Mouse (Mus musculus) midbrain, embryonic 12.5 days (tissue): ENCODE data around the gene Abhd14a. TPM values are rescaled to one million over a fixed set of nuclear protein-coding genes. Genes with fewer than 3 reads are reported as not detected.

ENCODE experiments used
- ATAC-seq: fragments of 200-750 bp; cut with Nextera tagmentation; 2 replicates; pipeline ENCODE4 v1.8.0; 2017; ENCODE audit warnings: low read depth, moderate TSS enrichment, moderate library complexity; ENCODE audit not compliant: low FRiP score
- H3K27ac ChIP-seq: fragments of 300-500 bp; sonication (generic); replicated peaks from 2 replicates; pipeline ENCODE4 v1.5.1; 2016; ENCODE audit warnings: mild to moderate bottlenecking
- H3K27me3 ChIP-seq: fragments of 300-500 bp; sonication (generic); 2 replicates; pipeline ENCODE4 v1.6.1; 2016; ENCODE audit warnings: mild to moderate bottlenecking
- H3K36me3 ChIP-seq: fragments of 300-500 bp; sonication (generic); 2 replicates; pipeline ENCODE4 v1.6.1; 2016
- H3K4me1 ChIP-seq: fragments of 300-500 bp; sonication (generic); 2 replicates; pipeline ENCODE4 v1.6.1; 2016
- H3K4me2 ChIP-seq: fragments of 300-500 bp; sonication (generic); replicated peaks from 2 replicates; pipeline ENCODE4 v1.6.1; 2016; ENCODE audit warnings: mild to moderate bottlenecking, moderate library complexity
- H3K4me3 ChIP-seq: fragments of 300-500 bp; sonication (generic); 2 replicates; pipeline ENCODE4 v1.5.1; 2016; ENCODE audit warnings: mild to moderate bottlenecking
- H3K9ac ChIP-seq: fragments of 300-500 bp; sonication (generic); replicated peaks from 2 replicates; pipeline ENCODE4 v1.6.1; 2016; ENCODE audit warnings: mild to moderate bottlenecking, moderate library complexity
- H3K9me3 ChIP-seq: fragments of 300-500 bp; sonication (generic); 2 replicates; pipeline ENCODE4 v1.6.1; 2016; ENCODE audit warnings: mild to moderate bottlenecking
- whole genome bisulfite sequencing: fragments of 180-500 bp; shearing (Covaris S2); methylation state at CpG from one replicate; pipeline ENCODE4 v1.1.7; 2016; 5-methylcytosine and 5-hydroxymethylcytosine counted together
- polyA plus RNA-seq: library from polyadenylated mRNA; unstranded; fragments of >200 nt; fragmentation: Nextera tagmentation; extraction: Ambion mirVana; gene quantifications from 2 replicates; pipeline ENCODE4 v1.2.1, GENCODE M21; 2016

The Abhd14a gene
- polyA plus RNA-seq, 1 experiment from 2014 or later, result 36.5 TPM

- H3K4me2 ChIP-seq, result peak overlapping the region; percentile 27
- WGBS, result 38% methylated on average over 16 of the region's 16 CpGs
Observed at GRCm38 (mm10) chr9:106476002-106476923, 28.8 kb upstream of the Abhd14a start.

DNA sequence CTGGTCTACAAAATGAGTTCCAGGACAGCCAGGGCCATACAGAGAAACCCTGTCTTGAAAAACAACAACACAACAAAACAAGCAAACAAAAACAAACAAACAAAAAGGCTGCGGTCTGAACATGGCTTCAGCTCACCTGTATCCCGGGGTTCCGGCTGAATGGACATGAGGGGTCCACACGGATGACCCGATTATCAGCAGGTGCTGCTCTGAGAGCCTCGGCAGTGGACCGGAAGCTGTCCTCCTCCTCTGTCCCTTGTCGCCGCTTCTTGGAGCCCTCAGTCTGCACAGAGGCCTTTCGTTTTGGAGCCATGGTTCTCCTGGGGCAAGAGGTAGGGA is 28.2 kb upstream of the Abhd14a start, which contains the start of gene Rrp9:
Gene Rrp9, plus strand, starts transcription at position 301 of the 339 bp plus-strand sequence.
- Histone ChIP-seq H3K4me2 (peak within 1 kb of the TSS; percentile 27), H3K27me3 (peaks cover 14% of the 10 kb centered on the region; the same call in 1 of the 2 replicates), H3K4me1 (peaks cover 38% of the 10 kb centered on the region), H3K9ac (peak within 1 kb of the TSS; percentile 11), H3K4me3 (peak within 1 kb of the TSS; percentile 78; the same call in 1 of the 2 replicates), H3K27ac (0 out of 2 replicates have a peak within 1 kb of the TSS, but pooled peaks have one; percentile 15), H3K9me3 (no peaks in the 10 kb centered on the region), H3K36me3 (0 out of 2 replicates have a peak, but pooled peaks cover 1% of the 10 kb centered on the region)
- 84% methylated on average over 10 of the region's 10 CpGs for WGBS
- no peak for ATAC-seq

More at GRCm38 (mm10) chr9:106476002-106476923, 28.8 kb upstream of the Abhd14a start:
- H3K4me3 ChIP-seq, result peak overlapping the region; percentile 78; the same call in 1 of the 2 replicates
- H3K27ac ChIP-seq, result 0 out of 2 replicates have a peak overlapping the region, but pooled peaks have one; percentile 15
- no peak for ATAC-seq
- H3K36me3 ChIP-seq, result peaks cover 7% of the 10 kb centered on the region
- peak overlapping the region; percentile 11; the same call in 1 of the 2 replicates for H3K9ac ChIP-seq
- H3K4me1 ChIP-seq, result peaks cover 38% of the 10 kb centered on the region
- peaks cover 14% of the 10 kb centered on the region; the same call in 1 of the 2 replicates for H3K27me3 ChIP-seq
- no peaks in the 10 kb centered on the region for H3K9me3 ChIP-seq

DNA sequence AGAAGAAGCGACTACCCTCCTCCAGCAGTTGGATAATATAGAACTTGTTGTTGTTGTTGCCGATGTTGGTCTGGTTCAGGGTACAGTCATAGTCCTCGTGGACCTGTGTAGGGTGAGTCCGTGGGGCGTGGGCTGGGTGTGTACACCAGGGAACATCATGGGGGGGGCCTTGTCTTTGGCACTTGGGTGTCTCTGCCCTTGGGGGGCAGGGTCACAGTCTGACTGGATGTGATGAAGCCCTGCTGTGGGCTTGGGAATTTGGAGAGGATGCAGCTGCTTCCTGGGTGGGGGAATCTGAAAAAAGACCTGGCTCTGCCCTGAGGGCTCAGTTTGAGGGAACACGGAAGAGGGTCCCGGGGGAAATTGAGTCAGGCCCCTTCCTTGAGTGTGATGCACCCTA is 27.6 kb upstream of the Abhd14a start:
- ATAC-seq, result no peak
- H3K9ac ChIP-seq, result no peak overlapping the region; the same call in 1 of the 2 replicates
- no peak overlapping the region for H3K4me2 ChIP-seq
- H3K4me1 ChIP-seq, result peaks cover 38% of the 10 kb centered on the region
- no peaks in the 10 kb centered on the region for H3K36me3 ChIP-seq
- no peak overlapping the region for H3K27ac ChIP-seq
- H3K9me3 ChIP-seq, result no peaks in the 10 kb centered on the region
- H3K4me3 ChIP-seq, result no peak overlapping the region
- peaks cover 14% of the 10 kb centered on the region; the same call in 1 of the 2 replicates for H3K27me3 ChIP-seq
- 56% methylated on average over 7 of the region's 7 CpGs for WGBS

DNA sequence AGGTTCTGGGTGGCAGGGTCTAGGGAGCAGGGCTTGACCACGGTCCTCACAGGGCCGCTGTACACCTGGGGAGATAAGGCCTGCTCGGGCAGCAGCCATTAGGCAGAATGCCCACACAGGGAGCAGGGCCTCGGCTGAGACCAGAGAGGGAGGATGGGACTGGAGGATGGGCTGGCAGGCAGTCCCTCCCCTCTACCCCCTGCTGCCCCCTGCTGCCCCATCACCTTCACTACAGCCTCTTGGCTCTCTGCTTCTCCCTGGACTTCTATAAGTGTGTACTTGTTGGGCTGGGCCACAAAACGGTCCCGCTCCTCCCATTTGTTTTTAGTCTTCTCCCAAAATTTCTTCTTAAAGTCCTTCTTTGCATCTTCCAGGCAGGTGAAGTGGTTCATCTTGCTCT is 27.0 kb upstream of the Abhd14a start:
- H3K27ac ChIP-seq, result no peak overlapping the region
- H3K36me3 ChIP-seq, result no peaks in the 10 kb centered on the region
- WGBS, result 3% methylated on average over 6 of the region's 6 CpGs
- H3K9me3 ChIP-seq, result no peaks in the 10 kb centered on the region
- H3K4me2 ChIP-seq, result peak overlapping the region; percentile 18; the same call in 1 of the 2 replicates
- ATAC-seq, result 0 out of 2 replicates have a peak, but pooled peaks have one; percentile 10
- H3K4me3 ChIP-seq, result no peak overlapping the region
- peaks cover 14% of the 10 kb centered on the region; the same call in 1 of the 2 replicates for H3K27me3 ChIP-seq
- H3K4me1 ChIP-seq, result peaks cover 38% of the 10 kb centered on the region
- no peak overlapping the region; the same call in 1 of the 2 replicates for H3K9ac ChIP-seq

DNA sequence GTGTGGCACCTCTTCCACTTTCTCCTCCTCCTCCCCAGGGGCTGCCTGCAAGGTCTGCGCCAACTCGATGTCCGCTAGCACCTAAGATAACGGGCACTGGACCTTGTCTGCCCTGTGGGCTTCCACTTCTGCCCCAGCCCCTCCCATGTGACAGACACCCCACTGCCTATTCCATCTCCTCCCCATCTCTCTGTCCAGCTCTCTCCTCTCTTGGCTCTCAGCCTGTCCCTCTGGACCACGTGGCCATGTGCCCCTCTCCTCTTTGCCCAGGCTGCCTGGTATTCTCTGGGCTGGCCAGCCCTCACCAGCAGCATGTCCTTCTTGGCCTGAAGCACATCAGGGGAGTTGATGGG is 26.3 kb upstream of the Abhd14a start:
- no peak for ATAC-seq
- peaks cover 14% of the 10 kb centered on the region; the same call in 1 of the 2 replicates for H3K27me3 ChIP-seq
- 68% methylated on average over 5 of the region's 5 CpGs for WGBS
- H3K27ac ChIP-seq, result no peak overlapping the region
- H3K4me3 ChIP-seq, result no peak overlapping the region
- H3K4me1 ChIP-seq, result peaks cover 38% of the 10 kb centered on the region
- H3K9me3 ChIP-seq, result no peaks in the 10 kb centered on the region
- H3K4me2 ChIP-seq, result no peak overlapping the region
- no peak overlapping the region for H3K9ac ChIP-seq
- H3K36me3 ChIP-seq, result no peaks in the 10 kb centered on the region

GRCm38 (mm10) chr9:106473081-106473752 is 25.7 kb upstream of the Abhd14a start:
- H3K27ac ChIP-seq, result no peak overlapping the region
- no peaks in the 10 kb centered on the region for H3K9me3 ChIP-seq
- H3K4me2 ChIP-seq, result no peak overlapping the region
- H3K36me3 ChIP-seq, result no peaks in the 10 kb centered on the region
- H3K9ac ChIP-seq, result no peak overlapping the region
- H3K27me3 ChIP-seq, result peaks cover 14% of the 10 kb centered on the region; the same call in 1 of the 2 replicates
- ATAC-seq, result no peak
- peaks cover 33% of the 10 kb centered on the region for H3K4me1 ChIP-seq
- 90% methylated on average over 16 of the region's 16 CpGs for WGBS
- no peak overlapping the region for H3K4me3 ChIP-seq

GRCm38 (mm10) chr9:106472321-106472720 is 24.8 kb upstream of the Abhd14a start:
- Histone ChIP-seq H3K9me3 (no peaks in the 10 kb centered on the region), H3K9ac (no peak overlapping the region), H3K27me3 (peaks cover 14% of the 10 kb centered on the region; the same call in 1 of the 2 replicates), H3K4me1 (peaks cover 25% of the 10 kb centered on the region), H3K4me2 (no peak overlapping the region), H3K27ac (no peak overlapping the region), H3K36me3 (no peaks in the 10 kb centered on the region), H3K4me3 (no peak overlapping the region)
- WGBS, result 76% methylated on average over 4 of the region's 4 CpGs
- no peak for ATAC-seq

- H3K27me3 ChIP-seq, result peaks cover 14% of the 10 kb centered on the region; the same call in 1 of the 2 replicates
- H3K4me1 ChIP-seq, result peaks cover 25% of the 10 kb centered on the region
- no peaks in the 10 kb centered on the region for H3K36me3 ChIP-seq
- no peak for ATAC-seq
- H3K27ac ChIP-seq, result no peak overlapping the region
- H3K9me3 ChIP-seq, result no peaks in the 10 kb centered on the region
- WGBS, result 7% methylated on average over 5 of the region's 5 CpGs
- H3K4me2 ChIP-seq, result no peak overlapping the region
- no peak overlapping the region for H3K4me3 ChIP-seq
- H3K9ac ChIP-seq, result no peak overlapping the region
Observed at GRCm38 (mm10) chr9:106471892-106472291, 24.4 kb upstream of the Abhd14a start.

GRCm38 (mm10) chr9:106470991-106471750 is 23.7 kb upstream of the Abhd14a start:
- Histone ChIP-seq H3K27ac (no peak overlapping the region), H3K4me1 (peaks cover 20% of the 10 kb centered on the region)
- ATAC-seq, result no peak

GRCm38 (mm10) chr9:106469776-106470175 is 22.3 kb upstream of the Abhd14a start:
- Histone ChIP-seq H3K36me3 (0 out of 2 replicates have a peak, but pooled peaks cover 2% of the 10 kb centered on the region), H3K4me3 (no peak overlapping the region), H3K9ac (no peak overlapping the region), H3K27ac (no peak overlapping the region), H3K9me3 (no peaks in the 10 kb centered on the region), H3K4me2 (no peak overlapping the region), H3K4me1 (peaks cover 27% of the 10 kb centered on the region), H3K27me3 (peaks cover 21% of the 10 kb centered on the region; the same call in 1 of the 2 replicates)
- 73% methylated on average over 9 of the region's 9 CpGs for WGBS
- ATAC-seq, result no peak

More at GRCm38 (mm10) chr9:106470991-106471750, 23.7 kb upstream of the Abhd14a start:
- no peak overlapping the region for H3K4me2 ChIP-seq
- no peaks in the 10 kb centered on the region for H3K36me3 ChIP-seq
- H3K4me3 ChIP-seq, result no peak overlapping the region
- H3K9ac ChIP-seq, result no peak overlapping the region
- 69% methylated on average over 14 of the region's 14 CpGs for WGBS
- no peaks in the 10 kb centered on the region for H3K9me3 ChIP-seq
- H3K27me3 ChIP-seq, result peaks cover 15% of the 10 kb centered on the region; the same call in 1 of the 2 replicates

- 70% methylated on average over 6 of the region's 6 CpGs for WGBS
- Histone ChIP-seq H3K36me3 (0 out of 2 replicates have a peak, but pooled peaks cover 6% of the 10 kb centered on the region), H3K27ac (no peak overlapping the region), H3K4me3 (no peak overlapping the region), H3K4me1 (peaks cover 27% of the 10 kb centered on the region), H3K9ac (no peak overlapping the region), H3K9me3 (no peaks in the 10 kb centered on the region), H3K4me2 (no peak overlapping the region), H3K27me3 (peaks cover 22% of the 10 kb centered on the region; the same call in 1 of the 2 replicates)
- no peak for ATAC-seq
Observed at GRCm38 (mm10) chr9:106469317-106469716, 21.8 kb upstream of the Abhd14a start.
